Mouse (Mus musculus): ENCODE measurements around the gene Cdc25b. TPM values are rescaled to one million over a fixed set of nuclear protein-coding genes. Genes with fewer than 3 reads are reported as not detected.

Cdc25b gene
- polyA plus RNA-seq, 1 experiment from 2014 or later: 38.7 TPM

- no peaks in the 10 kb centered on the region for H3K27me3 ChIP-seq (ENCODE audit: control insufficient read depth, insufficient read depth, low read length)
- no peak for TF ChIP-seq EP300 (optimal IDR thresholded peaks at IDR 0.05)
- no peak for TF ChIP-seq CTCF (IDR thresholded peaks at IDR 0.05; ENCODE audit: low read depth)
- no peak overlapping the region for H3K27ac ChIP-seq (replicated peaks)
- WGBS: 69% methylated on average over 9 of the region's 9 CpGs
- H3K36me3 ChIP-seq (ENCODE audit: control insufficient read depth, insufficient read depth, low read length): 0 out of 2 replicates have a peak, but pooled peaks cover 2% of the 10 kb centered on the region
- no peaks in the 10 kb centered on the region for H3K9me3 ChIP-seq (ENCODE audit: control insufficient read depth, low read length)
- no peak for ATAC-seq (ENCODE audit: low FRiP score, low TSS enrichment)
- H3K4me1 ChIP-seq (replicated peaks; ENCODE audit: control insufficient read depth, insufficient read depth): peaks cover 10% of the 10 kb centered on the region
- H3K4me3 ChIP-seq (ENCODE audit: low read depth, low read length): no peak overlapping the region
- H3K4me2 ChIP-seq (replicated peaks; ENCODE audit: low read depth): no peak overlapping the region
- DNase-seq (ENCODE audit: low spot score): no peak
- H3K9ac ChIP-seq (ENCODE audit: low read length): no peak overlapping the region
Observed at GRCm38 (mm10) chr2:131172322-131172721, 14.4 kb upstream of the Cdc25b start.

- TF ChIP-seq CTCF (IDR thresholded peaks at IDR 0.05; ENCODE audit: low read depth): no peak
- WGBS: 4% methylated on average over 11 of the region's 11 CpGs
- H3K27ac ChIP-seq (replicated peaks): no peak overlapping the region
- ATAC-seq (ENCODE audit: low FRiP score, low TSS enrichment) (no peak; the same call in 1 of the 2 replicates), DNase-seq (ENCODE audit: low spot score) (peak; percentile 66)
- 0 out of 2 replicates have a peak, but pooled peaks cover 2% of the 10 kb centered on the region for H3K36me3 ChIP-seq (ENCODE audit: control insufficient read depth, insufficient read depth, low read length)
- H3K9ac ChIP-seq (ENCODE audit: low read length): 0 out of 2 replicates have a peak overlapping the region, but pooled peaks have one; percentile 38
- no peaks in the 10 kb centered on the region for H3K9me3 ChIP-seq (ENCODE audit: control insufficient read depth, low read length)
- H3K4me2 ChIP-seq (replicated peaks; ENCODE audit: low read depth): peak overlapping the region; percentile 77
- peaks cover 23% of the 10 kb centered on the region for H3K4me1 ChIP-seq (replicated peaks; ENCODE audit: control insufficient read depth, insufficient read depth)
- peak overlapping the region; percentile 36 for H3K4me3 ChIP-seq (ENCODE audit: low read depth, low read length)
- no peaks in the 10 kb centered on the region for H3K27me3 ChIP-seq (ENCODE audit: control insufficient read depth, insufficient read depth, low read length)
Observed at GRCm38 (mm10) chr2:131174700-131175099, 12.0 kb upstream of the Cdc25b start.

GRCm38 (mm10) chr2:131175286-131175944 is 11.3 kb upstream of the Cdc25b start:
- 46% methylated on average over 3 of the region's 3 CpGs for WGBS
- H3K4me3 ChIP-seq (ENCODE audit: low read depth, low read length): no peak overlapping the region

GRCm38 (mm10) chr2:131175945-131176309 is 10.8 kb upstream of the Cdc25b start:
- Histone ChIP-seq H3K4me1 (replicated peaks; ENCODE audit: control insufficient read depth, insufficient read depth) (peaks cover 23% of the 10 kb centered on the region), H3K27ac (replicated peaks) (peak overlapping the region; percentile 73), H3K36me3 (ENCODE audit: control insufficient read depth, insufficient read depth, low read length) (0 out of 2 replicates have a peak, but pooled peaks cover 2% of the 10 kb centered on the region), H3K9me3 (ENCODE audit: control insufficient read depth, low read length) (no peaks in the 10 kb centered on the region), H3K27me3 (ENCODE audit: control insufficient read depth, insufficient read depth, low read length) (no peaks in the 10 kb centered on the region), H3K4me3 (ENCODE audit: low read depth, low read length) (no peak overlapping the region), H3K9ac (ENCODE audit: low read length) (no peak overlapping the region), H3K4me2 (replicated peaks; ENCODE audit: low read depth) (peak overlapping the region; percentile 90; the same call in 1 of the 2 replicates)
- DNase-seq (ENCODE audit: low spot score) (no peak), ATAC-seq (ENCODE audit: low FRiP score, low TSS enrichment) (no peak)
- WGBS: 66% methylated on average over 1 of the region's 1 CpGs
- no peak for TF ChIP-seq EP300 (optimal IDR thresholded peaks at IDR 0.05)
- TF ChIP-seq CTCF (IDR thresholded peaks at IDR 0.05; ENCODE audit: low read depth): no peak

More at GRCm38 (mm10) chr2:131175286-131175944, 11.3 kb upstream of the Cdc25b start:
- Histone ChIP-seq H3K9me3 (ENCODE audit: control insufficient read depth, low read length) (no peaks in the 10 kb centered on the region), H3K27me3 (ENCODE audit: control insufficient read depth, insufficient read depth, low read length) (no peaks in the 10 kb centered on the region), H3K4me2 (replicated peaks; ENCODE audit: low read depth) (no peak overlapping the region), H3K36me3 (ENCODE audit: control insufficient read depth, insufficient read depth, low read length) (0 out of 2 replicates have a peak, but pooled peaks cover 2% of the 10 kb centered on the region), H3K27ac (replicated peaks) (peak overlapping the region; percentile 73; the same call in 1 of the 2 replicates), H3K4me1 (replicated peaks; ENCODE audit: control insufficient read depth, insufficient read depth) (peaks cover 23% of the 10 kb centered on the region), H3K9ac (ENCODE audit: low read length) (no peak overlapping the region)
- DNase-seq (ENCODE audit: low spot score) (no peak), ATAC-seq (ENCODE audit: low FRiP score, low TSS enrichment) (no peak)
- TF ChIP-seq EP300 (optimal IDR thresholded peaks at IDR 0.05): no peak
- no peak for TF ChIP-seq CTCF (IDR thresholded peaks at IDR 0.05; ENCODE audit: low read depth)

- Histone ChIP-seq H3K27ac (replicated peaks) (peak overlapping the region; percentile 73), H3K9me3 (ENCODE audit: control insufficient read depth, low read length) (no peaks in the 10 kb centered on the region), H3K36me3 (ENCODE audit: control insufficient read depth, insufficient read depth, low read length) (0 out of 2 replicates have a peak, but pooled peaks cover 2% of the 10 kb centered on the region), H3K4me2 (replicated peaks; ENCODE audit: low read depth) (peak overlapping the region; percentile 90), H3K27me3 (ENCODE audit: control insufficient read depth, insufficient read depth, low read length) (no peaks in the 10 kb centered on the region), H3K9ac (ENCODE audit: low read length) (peak overlapping the region; percentile 27; the same call in 1 of the 2 replicates), H3K4me1 (replicated peaks; ENCODE audit: control insufficient read depth, insufficient read depth) (peaks cover 23% of the 10 kb centered on the region), H3K4me3 (ENCODE audit: low read depth, low read length) (peak overlapping the region; percentile 79; the same call in 1 of the 2 replicates)
- 43% methylated on average over 5 of the region's 5 CpGs for WGBS
- peak; percentile 71 for ATAC-seq (ENCODE audit: low FRiP score, low TSS enrichment)
- TF ChIP-seq EP300 (optimal IDR thresholded peaks at IDR 0.05) (no peak), CTCF (IDR thresholded peaks at IDR 0.05; ENCODE audit: low read depth) (no peak)
- peak; percentile 87 for DNase-seq (ENCODE audit: low spot score)
Observed at GRCm38 (mm10) chr2:131176491-131176890, 10.3 kb upstream of the Cdc25b start.

GRCm38 (mm10) chr2:131177932-131178331 is 8.8 kb upstream of the Cdc25b start:
- Histone ChIP-seq H3K9ac (ENCODE audit: low read length) (peak overlapping the region; percentile 95), H3K27ac (replicated peaks) (peak overlapping the region; percentile 73), H3K36me3 (ENCODE audit: control insufficient read depth, insufficient read depth, low read length) (no peaks in the 10 kb centered on the region), H3K9me3 (ENCODE audit: control insufficient read depth, low read length) (no peaks in the 10 kb centered on the region), H3K4me1 (replicated peaks; ENCODE audit: control insufficient read depth, insufficient read depth) (peaks cover 23% of the 10 kb centered on the region), H3K27me3 (ENCODE audit: control insufficient read depth, insufficient read depth, low read length) (no peaks in the 10 kb centered on the region), H3K4me2 (replicated peaks; ENCODE audit: low read depth) (peak overlapping the region; percentile 90), H3K4me3 (ENCODE audit: low read depth, low read length) (peak overlapping the region; percentile 79)
- no peak for ATAC-seq (ENCODE audit: low FRiP score, low TSS enrichment)
- no peak for DNase-seq (ENCODE audit: low spot score)
- 50% methylated on average over 9 of the region's 9 CpGs for WGBS
- no peak for TF ChIP-seq EP300 (optimal IDR thresholded peaks at IDR 0.05)
- TF ChIP-seq CTCF (IDR thresholded peaks at IDR 0.05; ENCODE audit: low read depth): no peak

Data from stomach, postnatal 0 days (tissue).